Mouse (Mus musculus) forebrain, embryonic 14.5 days (tissue): ENCODE data around the gene Uchl4. TPM values are rescaled to one million over a fixed set of nuclear protein-coding genes. Genes with fewer than 3 reads are reported as not detected.

Source experiments
- ATAC-seq: fragments of 200-750 bp; cut with Nextera tagmentation; 2 replicates; pipeline ENCODE4 v1.8.0; 2017; ENCODE audit warnings: mild to moderate bottlenecking, moderate library complexity
- DNase-seq: peaks from one replicate; pipeline ENCODE4 v3.0.0-alpha.2; 2015; ENCODE audit warnings: low spot score
- H3K27ac ChIP-seq: fragments of 300-500 bp; sonication (generic); 2 replicates; pipeline ENCODE4 v1.5.1; 2014; ENCODE audit warnings: low read depth, mild to moderate bottlenecking, control low read depth, low read length, moderate library complexity
- H3K27me3 ChIP-seq: fragments of 300-500 bp; sonication (generic); replicated peaks from 2 replicates; pipeline ENCODE4 v1.6.1; 2014; ENCODE audit warnings: low read length, control low read depth, mixed read lengths; ENCODE audit not compliant: control insufficient read depth, insufficient read depth
- H3K36me3 ChIP-seq: fragments of 300-500 bp; sonication (generic); 2 replicates; pipeline ENCODE4 v1.6.1; 2014; ENCODE audit warnings: low read length, control low read depth; ENCODE audit not compliant: control insufficient read depth, insufficient read depth
- H3K4me1 ChIP-seq: fragments of 300-500 bp; sonication (generic); 2 replicates; pipeline ENCODE4 v1.6.1; 2014; ENCODE audit warnings: antibody characterized with exemption, low read length, control low read depth; ENCODE audit not compliant: control insufficient read depth, insufficient read depth
- H3K4me2 ChIP-seq: fragments of 300-500 bp; sonication (generic); 2 replicates; pipeline ENCODE4 v1.6.1; 2014; ENCODE audit warnings: mild to moderate bottlenecking, control low read depth, low read length
- H3K4me3 ChIP-seq: fragments of 300-500 bp; sonication (generic); 2 replicates; pipeline ENCODE4 v1.5.1; 2014; ENCODE audit warnings: low read depth, low read length, control low read depth
- H3K9ac ChIP-seq: fragments of 300-500 bp; sonication (generic); 2 replicates; pipeline ENCODE4 v1.6.1; 2014; ENCODE audit warnings: mild to moderate bottlenecking, low read length, control low read depth, moderate library complexity
- H3K9me3 ChIP-seq: fragments of 300-500 bp; sonication (generic); replicated peaks from 2 replicates; pipeline ENCODE4 v1.6.1; 2016; ENCODE audit warnings: low read length, control low read depth, mixed read lengths; ENCODE audit not compliant: control insufficient read depth
- WGBS: fragments of 180-500 bp; shearing (Covaris S2); extraction: QIAGEN DNeasy Blood & Tissue Kit; methylation state at CpG from one replicate; pipeline ENCODE4 v1.1.7; 2014; 5-methylcytosine and 5-hydroxymethylcytosine counted together
- polyA plus RNA-seq: library from polyadenylated mRNA; unstranded; fragments of >200 nt; fragmentation: Nextera tagmentation; extraction: Ambion mirVana; gene quantifications from 2 replicates; pipeline ENCODE4 v1.2.1, GENCODE M21; 2014

Uchl4 gene
- polyA plus RNA-seq, 1 experiment from 2014 or later = 1.7 TPM

- whole genome bisulfite sequencing = 72% methylated on average over 4 of the region's 4 CpGs
- Histone ChIP-seq H3K4me2 (no peak overlapping the region), H3K4me3 (no peak overlapping the region), H3K36me3 (no peaks in the 10 kb centered on the region), H3K9ac (no peak overlapping the region), H3K9me3 (no peaks in the 10 kb centered on the region), H3K27me3 (no peaks in the 10 kb centered on the region), H3K4me1 (no peaks in the 10 kb centered on the region), H3K27ac (no peak overlapping the region)
- DNase-seq (no peak), ATAC-seq (no peak)
Measured at GRCm38 (mm10) chr9:64274291-64274690, 39.3 kb downstream of the Uchl4 start.

DNA sequence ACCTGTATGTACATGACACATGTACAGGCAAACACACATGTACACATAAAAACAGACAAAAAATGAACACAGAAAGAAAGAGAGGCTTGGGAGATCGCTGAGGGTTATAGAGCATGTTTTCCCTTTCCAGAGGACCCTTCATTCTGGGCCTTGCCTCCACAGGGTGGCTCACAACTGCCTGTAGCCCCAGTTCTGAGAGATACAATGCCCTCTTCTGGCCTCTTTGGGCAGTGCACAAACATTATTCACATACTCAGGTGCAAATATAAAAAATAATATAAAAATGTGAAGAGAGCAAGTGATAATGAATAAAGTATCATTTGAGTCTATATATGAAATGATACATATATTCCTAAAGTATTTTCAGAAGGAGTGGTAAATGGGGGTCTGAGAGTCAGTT is 39.9 kb downstream of the Uchl4 start:
- no peaks in the 10 kb centered on the region for H3K36me3 ChIP-seq
- no peak overlapping the region for H3K4me2 ChIP-seq
- 64% methylated on average over 1 of the region's 1 CpGs for WGBS
- no peak for ATAC-seq
- no peaks in the 10 kb centered on the region for H3K9me3 ChIP-seq
- no peak overlapping the region for H3K27ac ChIP-seq
- no peak overlapping the region for H3K4me3 ChIP-seq
- no peak overlapping the region for H3K9ac ChIP-seq
- H3K4me1 ChIP-seq = no peaks in the 10 kb centered on the region
- DNase-seq = no peak
- no peaks in the 10 kb centered on the region for H3K27me3 ChIP-seq

- WGBS = 66% methylated on average over 8 of the region's 8 CpGs
- ATAC-seq = no peak
Measured at GRCm38 (mm10) chr9:64277706-64278105, 42.7 kb downstream of the Uchl4 start.

GRCm38 (mm10) chr9:64278665-64279310 is 43.8 kb downstream of the Uchl4 start:
- no peaks in the 10 kb centered on the region for H3K36me3 ChIP-seq
- H3K4me3 ChIP-seq = no peak overlapping the region
- no peak for DNase-seq
- H3K4me2 ChIP-seq = no peak overlapping the region
- no peak for ATAC-seq
- 95% methylated on average over 6 of the region's 6 CpGs for WGBS
- no peak overlapping the region for H3K9ac ChIP-seq
- peaks cover 4% of the 10 kb centered on the region; the same call in 1 of the 2 replicates for H3K4me1 ChIP-seq
- no peaks in the 10 kb centered on the region for H3K27me3 ChIP-seq
- no peaks in the 10 kb centered on the region for H3K9me3 ChIP-seq
- H3K27ac ChIP-seq = no peak overlapping the region

More at GRCm38 (mm10) chr9:64277706-64278105, 42.7 kb downstream of the Uchl4 start:
- no peaks in the 10 kb centered on the region for H3K36me3 ChIP-seq
- H3K4me3 ChIP-seq = no peak overlapping the region
- no peak overlapping the region for H3K27ac ChIP-seq
- no peak overlapping the region for H3K9ac ChIP-seq
- no peaks in the 10 kb centered on the region for H3K27me3 ChIP-seq
- peaks cover 3% of the 10 kb centered on the region; the same call in 1 of the 2 replicates for H3K4me1 ChIP-seq
- peak; percentile 82 for DNase-seq
- H3K4me2 ChIP-seq = no peak overlapping the region
- no peaks in the 10 kb centered on the region for H3K9me3 ChIP-seq

GRCm38 (mm10) chr9:64281105-64281780 is 46.2 kb downstream of the Uchl4 start, which contains the start of gene Tipin:
Gene Tipin, plus strand, starts transcription at chr9:64281581.
- WGBS = 3% methylated on average over 46 of the region's 46 CpGs
- Histone ChIP-seq H3K27ac (peak within 1 kb of the TSS; percentile 88), H3K27me3 (no peaks in the 10 kb centered on the region), H3K36me3 (no peaks in the 10 kb centered on the region), H3K9me3 (no peaks in the 10 kb centered on the region), H3K4me2 (peak within 1 kb of the TSS; percentile 60), H3K4me3 (peak within 1 kb of the TSS; percentile 78), H3K4me1 (peaks cover 4% of the 10 kb centered on the region; the same call in 1 of the 2 replicates), H3K9ac (peak within 1 kb of the TSS; percentile 95)
- ATAC-seq (peak; percentile 97), DNase-seq (peak; percentile 97)

DNA sequence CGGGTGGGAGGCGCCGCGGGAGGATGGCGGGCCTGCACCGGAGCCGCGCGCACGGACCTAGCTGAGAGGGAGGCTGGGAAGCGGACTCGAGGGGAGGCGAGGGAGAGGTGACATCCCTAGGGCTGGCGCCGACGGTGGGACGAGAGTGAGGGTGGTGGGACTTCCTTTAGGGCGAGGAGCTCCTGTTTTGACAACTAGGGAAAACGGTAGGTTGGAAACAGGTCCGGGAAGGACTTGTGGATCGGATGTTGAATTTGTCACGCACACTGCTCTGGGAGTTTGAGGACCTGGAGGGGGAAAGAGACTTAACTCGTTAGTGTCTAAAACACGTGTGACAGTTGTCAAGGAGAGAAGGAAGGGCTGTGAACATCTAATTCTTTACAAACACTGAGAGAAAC is 46.8 kb downstream of the Uchl4 start:
- Histone ChIP-seq H3K27ac (peak overlapping the region; percentile 88), H3K36me3 (no peaks in the 10 kb centered on the region), H3K9me3 (no peaks in the 10 kb centered on the region), H3K27me3 (no peaks in the 10 kb centered on the region), H3K4me3 (peak overlapping the region; percentile 78), H3K9ac (peak overlapping the region; percentile 95), H3K4me2 (peak overlapping the region; percentile 60), H3K4me1 (peaks cover 4% of the 10 kb centered on the region; the same call in 1 of the 2 replicates)
- DNase-seq (no peak), ATAC-seq (peak; percentile 91)
- under 1% methylated on average over 24 of the region's 24 CpGs for WGBS

DNA sequence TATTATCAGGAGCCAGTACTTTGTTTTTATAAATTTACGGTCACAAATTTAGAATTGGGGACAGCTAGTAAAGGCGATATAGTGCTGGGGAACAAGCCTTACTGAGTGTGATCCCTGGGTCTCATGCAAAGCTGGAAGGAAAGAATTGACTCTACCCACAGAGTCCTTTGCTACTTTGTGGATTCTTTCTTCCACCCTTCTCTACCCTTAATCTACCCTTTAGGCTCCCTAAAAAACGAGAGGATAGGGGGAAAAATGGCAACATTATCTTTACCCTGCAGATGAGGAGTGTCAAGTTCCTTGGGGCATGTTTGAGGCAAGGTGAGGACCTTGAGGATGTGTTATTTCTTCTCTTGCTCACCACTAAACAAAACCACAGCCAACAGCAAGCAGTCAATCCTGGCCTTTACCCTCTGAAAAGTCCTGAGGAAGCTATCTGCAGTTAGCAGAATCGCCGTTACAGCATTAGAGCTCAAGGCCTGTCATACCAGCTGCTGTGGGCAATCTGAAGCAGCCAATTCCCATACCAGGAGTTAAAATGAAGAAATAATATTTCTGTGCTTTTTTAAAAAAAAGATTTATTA is 47.5 kb downstream of the Uchl4 start:
- ATAC-seq = no peak
- peak overlapping the region; percentile 78 for H3K4me3 ChIP-seq
- 62% methylated on average over 5 of the region's 5 CpGs for WGBS
- H3K4me2 ChIP-seq = peak overlapping the region; percentile 60
- H3K9me3 ChIP-seq = no peaks in the 10 kb centered on the region
- no peaks in the 10 kb centered on the region for H3K36me3 ChIP-seq
- peak overlapping the region; percentile 95 for H3K9ac ChIP-seq
- H3K27me3 ChIP-seq = no peaks in the 10 kb centered on the region
- H3K4me1 ChIP-seq = peaks cover 4% of the 10 kb centered on the region; the same call in 1 of the 2 replicates
- no peak for DNase-seq
- H3K27ac ChIP-seq = no peak overlapping the region
